Mouse (Mus musculus) myocyte (in vitro differentiated cells): ENCODE data around the gene Ano1.

Source experiments
- MYOG ChIP-seq, 3 experiments: IDR thresholded peaks; one replicate each; pipeline ENCODE4 v1.6.1; 2011; ENCODE audit warnings: control low read depth in 2 of 3, low read depth in 2 of 3, mild to moderate bottlenecking in 2 of 3; ENCODE audit not compliant: insufficient read length in 2 of 3, control insufficient read depth in 1 of 3, insufficient read depth in 1 of 3
- POLR2A ChIP-seq: IDR thresholded peaks from one replicate; pipeline ENCODE4 v1.6.1; 2011; ENCODE audit warnings: low read depth, mild to moderate bottlenecking, control low read depth, moderate library complexity; ENCODE audit not compliant: insufficient read length
- POLR2AphosphoS2 ChIP-seq: IDR thresholded peaks from one replicate; pipeline ENCODE4 v1.6.1; 2011; ENCODE audit warnings: low read depth, control low read depth; ENCODE audit not compliant: insufficient read length
- USF1 ChIP-seq: IDR thresholded peaks from one replicate; pipeline ENCODE4 v1.6.1; 2011; ENCODE audit warnings: low read depth, mild to moderate bottlenecking, control low read depth, moderate library complexity

DNA sequence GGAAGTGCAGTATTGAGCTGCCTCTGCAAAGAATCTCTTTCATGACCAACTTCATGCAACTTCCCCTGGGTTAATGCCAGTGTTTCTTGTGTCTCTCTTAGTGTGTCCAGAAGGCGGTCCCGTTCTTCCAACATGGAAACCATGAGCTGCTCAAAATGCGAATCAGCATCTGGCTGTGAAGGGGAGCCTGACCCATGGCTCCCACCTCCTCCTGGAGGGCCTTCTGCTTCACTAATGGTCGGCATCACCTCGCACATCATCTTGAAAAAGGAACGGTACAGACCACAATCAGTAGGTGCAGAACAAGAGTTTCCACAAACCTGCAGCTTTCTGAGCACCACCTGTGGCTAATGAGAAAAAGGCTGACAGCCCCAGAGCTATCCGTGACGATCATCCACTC is 199.5 kb downstream of the Ano1 start:
- TF ChIP-seq POLR2A: no peak
- no peak for TF ChIP-seq MYOG (IDR thresholded peaks at IDR 0.05; ENCODE audit: control insufficient read depth in 1 of 3, insufficient read depth in 1 of 3, insufficient read length in 2 of 3, low read depth in 2 of 3)
- TF ChIP-seq POLR2AphosphoS2: no peak
- TF ChIP-seq USF1: no peak
